Mouse (Mus musculus) spleen, adult 2 months (tissue): ENCODE measurements around the gene Dgka. TPM values are rescaled to one million over a fixed set of nuclear protein-coding genes. Genes with fewer than 3 reads are reported as not detected.

ENCODE experiments used
- DNase-seq, 2 experiments: peaks; one replicate each; pipeline versions ENCODE4 v3.0.0 to v3.0.0-alpha.2; 2012 to 2021; ENCODE audit warnings: low spot score in 2 of 2, low read depth in 1 of 2
- H3K27ac ChIP-seq: fragments of 200-500 bp; 2 replicates; pipeline ENCODE4 v1.5.1; 2012; ENCODE audit warnings: low read length, inconsistent platforms; ENCODE audit not compliant: insufficient read depth
- H3K27me3 ChIP-seq: fragments of 200-500 bp; 2 replicates; pipeline ENCODE4 v1.6.1; 2012; ENCODE audit warnings: mild to moderate bottlenecking, moderate library complexity, low read length, inconsistent platforms; ENCODE audit not compliant: control insufficient read depth, insufficient read depth
- H3K36me3 ChIP-seq: fragments of 200-500 bp; 2 replicates; pipeline ENCODE4 v1.6.1; 2012; ENCODE audit warnings: mild to moderate bottlenecking, low read length, inconsistent platforms; ENCODE audit not compliant: control insufficient read depth, insufficient read depth
- H3K4me1 ChIP-seq: fragments of 200-500 bp; 2 replicates; pipeline ENCODE4 v1.6.1; 2011; ENCODE audit warnings: inconsistent platforms; ENCODE audit not compliant: control insufficient read depth, insufficient read depth, insufficient read length
- H3K4me3 ChIP-seq: fragments of 200-500 bp; 2 replicates; pipeline ENCODE4 v1.5.1; 2011; ENCODE audit warnings: mild to moderate bottlenecking, inconsistent platforms; ENCODE audit not compliant: insufficient read depth, insufficient read length; ENCODE audit errors: extremely low read depth
- CTCF ChIP-seq: fragments of 200-500 bp; IDR thresholded peaks from 2 replicates; pipeline ENCODE4 v1.5.1; 2011; ENCODE audit warnings: mild to moderate bottlenecking, inconsistent platforms; ENCODE audit not compliant: insufficient read depth, insufficient read length, insufficient replicate concordance; ENCODE audit errors: extremely low read depth
- POLR2A ChIP-seq: fragments of 200-500 bp; IDR thresholded peaks from 2 replicates; pipeline ENCODE4 v1.6.1; 2011; ENCODE audit warnings: low read depth, low read length, inconsistent platforms
- WGBS: fragments of 180-500 bp; shearing (Covaris S2); methylation state at CpG from one replicate; pipeline ENCODE4 v1.1.7; 2018; 5-methylcytosine and 5-hydroxymethylcytosine counted together
- polyA plus RNA-seq: library from polyadenylated mRNA; depleted of rRNA; stranded (reverse); fragments of >200 nt; gene quantifications from 2 replicates; pipeline ENCODE4 v1.2.3, GENCODE M21; 2012

Dgka gene
- polyA plus RNA-seq, 1 experiment: 126 TPM

GRCm38 (mm10) chr10:128779011-128779795 lies 34.5 kb upstream of the Dgka start:
- Histone ChIP-seq H3K27me3 (no peaks in the 10 kb centered on the region), H3K27ac (peak overlapping the region; percentile 82), H3K4me1 (peaks cover 7% of the 10 kb centered on the region; the same call in 1 of the 2 replicates), H3K4me3 (no peak overlapping the region), H3K36me3 (no peaks in the 10 kb centered on the region)
- 16% methylated on average over 8 of the region's 8 CpGs for WGBS
- peak in 1 of 2 experiments; percentile 22 for DNase-seq
- TF ChIP-seq CTCF: no peak

GRCm38 (mm10) chr10:128778441-128778840 lies 33.8 kb upstream of the Dgka start:
- WGBS: 86% methylated on average over 2 of the region's 2 CpGs
- no peak for TF ChIP-seq POLR2A
- no peak for TF ChIP-seq CTCF
- H3K27me3 ChIP-seq: no peaks in the 10 kb centered on the region
- no peak overlapping the region for H3K27ac ChIP-seq
- DNase-seq: no peak
- peaks cover 7% of the 10 kb centered on the region; the same call in 1 of the 2 replicates for H3K4me1 ChIP-seq
- no peaks in the 10 kb centered on the region for H3K36me3 ChIP-seq
- H3K4me3 ChIP-seq: no peak overlapping the region

DNA sequence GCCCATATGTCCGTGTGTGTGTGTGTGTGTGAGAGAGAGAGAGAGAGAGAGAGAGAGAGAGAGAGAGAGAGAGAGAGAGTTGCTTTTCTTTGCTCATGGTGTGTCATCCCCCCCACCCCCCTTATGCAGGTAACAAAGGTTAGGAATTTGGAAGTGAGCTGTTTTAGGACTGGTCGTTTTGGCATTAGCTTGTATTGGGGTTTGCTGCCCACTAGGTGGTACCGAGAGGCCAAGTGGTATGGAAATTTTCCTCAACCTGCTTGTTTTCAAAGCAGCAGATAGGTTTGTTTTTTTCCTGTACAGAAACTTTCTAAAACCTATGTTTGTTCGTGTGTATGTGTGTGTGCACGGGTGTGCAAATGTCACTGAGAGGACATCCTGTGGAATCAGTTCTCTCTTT lies 29.0 kb upstream of the Dgka start:
- no peaks in the 10 kb centered on the region for H3K27me3 ChIP-seq
- no peaks in the 10 kb centered on the region for H3K36me3 ChIP-seq
- no peaks in the 10 kb centered on the region for H3K4me1 ChIP-seq
- TF ChIP-seq CTCF (no peak), POLR2A (no peak)
- H3K27ac ChIP-seq: no peak overlapping the region
- no peak overlapping the region for H3K4me3 ChIP-seq
- 26% methylated on average over 5 of the region's 5 CpGs for WGBS
- no peak for DNase-seq

- no peak overlapping the region for H3K4me3 ChIP-seq
- H3K27me3 ChIP-seq: no peaks in the 10 kb centered on the region
- 89% methylated on average over 2 of the region's 2 CpGs for WGBS
- H3K27ac ChIP-seq: no peak overlapping the region
- DNase-seq: no peak
- no peak for TF ChIP-seq POLR2A
- TF ChIP-seq CTCF: no peak
- H3K36me3 ChIP-seq: no peaks in the 10 kb centered on the region
- no peaks in the 10 kb centered on the region for H3K4me1 ChIP-seq
Observed at GRCm38 (mm10) chr10:128772895-128773294, 28.2 kb upstream of the Dgka start.

GRCm38 (mm10) chr10:128748252-128748864 lies 3.7 kb upstream of the Dgka start:
- WGBS: under 1% methylated on average over 37 of the region's 37 CpGs

DNA sequence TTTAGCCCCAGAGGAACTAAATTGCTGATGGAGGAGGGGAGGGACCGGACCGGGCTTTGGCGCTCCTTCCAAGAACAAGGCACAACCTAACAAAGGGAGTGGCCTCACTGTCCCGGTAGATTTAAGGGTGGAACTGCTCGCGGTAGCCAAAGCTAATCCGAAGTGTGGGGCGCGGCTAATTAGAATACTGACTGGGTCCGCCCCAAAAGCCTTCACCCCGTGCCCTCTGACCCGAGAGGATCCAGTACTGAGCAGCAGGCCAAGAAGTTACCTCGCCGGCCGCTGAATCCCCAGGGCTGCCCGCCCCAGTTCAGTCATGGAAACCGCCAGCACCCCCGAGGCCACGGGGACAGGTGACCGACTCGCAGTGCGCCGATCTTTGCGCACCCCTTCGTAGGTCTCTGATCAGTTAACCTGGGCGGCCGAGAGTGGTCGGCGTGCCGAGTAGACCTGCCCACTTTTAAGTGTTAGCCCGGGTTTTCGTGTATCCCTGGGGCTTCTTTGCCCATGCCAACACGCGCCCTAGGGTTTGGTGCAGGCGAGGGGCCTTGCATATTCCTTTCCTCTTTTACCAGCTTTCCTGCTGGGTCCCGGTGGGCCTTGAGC lies 3.1 kb upstream of the Dgka start, which contains the start of gene Pym1:
Gene Pym1 (plus strand): TSS at position 244 of the 606 bp plus-strand sequence.
- DNase-seq: peak; percentile 36 to 83
- TF ChIP-seq POLR2A (peak; percentile 74), CTCF (no peak)
- peaks cover 8% of the 10 kb centered on the region for H3K4me1 ChIP-seq
- H3K4me3 ChIP-seq: peak within 1 kb of the TSS; percentile 84
- 0 out of 2 replicates have a peak, but pooled peaks cover 1% of the 10 kb centered on the region for H3K36me3 ChIP-seq
- H3K27me3 ChIP-seq: no peaks in the 10 kb centered on the region
- under 1% methylated on average over 36 of the region's 36 CpGs for WGBS
- peak within 1 kb of the TSS; percentile 97 for H3K27ac ChIP-seq

More at GRCm38 (mm10) chr10:128748252-128748864, 3.7 kb upstream of the Dgka start:
- Histone ChIP-seq H3K4me3 (peak overlapping the region; percentile 84), H3K4me1 (peaks cover 8% of the 10 kb centered on the region), H3K27me3 (no peaks in the 10 kb centered on the region), H3K27ac (peak overlapping the region; percentile 97), H3K36me3 (peaks cover 4% of the 10 kb centered on the region; the same call in 1 of the 2 replicates)
- TF ChIP-seq CTCF (no peak), POLR2A (peak; percentile 44; the same call in 1 of the 2 replicates)
- DNase-seq: peak; percentile 68 to 80
